Mouse (Mus musculus) large intestine, adult 2 months (tissue): Measurements from ENCODE around the gene Gm28102. TPM values are rescaled to one million over a fixed set of nuclear protein-coding genes. Genes with fewer than 3 reads are reported as not detected.
"Not testable (repeated sequence)": the region's sequence is repeated elsewhere in the genome, so short reads cannot be mapped to it uniquely, and the experiment has no call there.

Experiments used
- DNase-seq: peaks from one replicate; pipeline ENCODE4 v3.0.0-alpha.2; 2012; ENCODE audit warnings: low read depth, low spot score
- WGBS: fragments of 180-500 bp; shearing (Covaris S2); methylation state at CpG from one replicate; pipeline ENCODE4 v1.1.7; 2018; 5-methylcytosine and 5-hydroxymethylcytosine counted together
- polyA plus RNA-seq: library from polyadenylated mRNA; depleted of rRNA; stranded (reverse); fragments of >200 nt; gene quantifications from 2 replicates; pipeline ENCODE4 v1.2.3, GENCODE M21; 2012; rRNA removed

Gene Gm28102
- polyA plus RNA-seq, result not detected in 2 replicates

DNA sequence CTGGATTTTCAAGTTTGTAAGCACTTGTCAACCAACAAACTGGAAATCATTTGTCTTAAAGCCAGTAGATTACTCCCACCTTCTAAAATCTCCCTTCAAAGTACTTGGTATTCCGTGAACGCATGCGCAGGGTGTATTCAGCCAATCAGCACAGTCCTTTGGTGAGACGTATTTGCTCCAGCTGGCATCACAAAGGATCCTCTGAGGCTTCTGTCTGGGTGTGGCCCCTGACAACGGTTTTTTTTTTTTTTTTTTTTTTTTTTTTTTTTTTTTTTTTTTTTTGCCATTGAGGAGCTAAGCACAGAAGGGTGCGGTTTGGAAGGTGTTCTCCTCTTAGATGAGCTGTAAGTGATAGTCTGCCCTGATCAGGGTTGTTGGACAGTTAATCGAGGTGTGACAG lies at the start of gene Gm28102:
Gm28102 (plus strand) TSS at position 301 of the 400 bp plus-strand sequence.
- 79% methylated on average over 4 of the region's 7 CpGs for WGBS
- not testable (repeated sequence) for DNase-seq
